Mouse (Mus musculus) Patski (cell line): ENCODE measurements around the gene Exoc3l. TPM values are rescaled to one million over a fixed set of nuclear protein-coding genes. Genes with fewer than 3 reads are reported as not detected.

ENCODE experiments used
- ATAC-seq: fragments of 100-300 bp; one replicate; pipeline ENCODE4 v1.8.0; 2021
- CTCF ChIA-PET: fragments of 350-600 bp; sonication (Branson Sonifier 250); formaldehyde crosslinking; loops from one replicate; lab custom pipeline; 2022; ENCODE audit warnings: inconsistent platforms; lab: Charles Lee
- POLR2A ChIA-PET: fragments of 350-600 bp; sonication (Branson Sonifier 250); formaldehyde crosslinking; loops from one replicate; lab custom pipeline; 2022; ENCODE audit warnings: antibody characterized with exemption, inconsistent platforms; lab: Charles Lee
- DNase-seq: peaks from one replicate; pipeline ENCODE4 v3.0.0-alpha.2; 2011; ENCODE audit warnings: low read depth, low spot score
- H3K27me3 ChIP-seq: fragments of 371-371 bp; one replicate; pipeline ENCODE4 v1.5.1; 2021
- CTCF ChIP-seq: fragments of 100-300 bp; IDR thresholded peaks from one replicate; pipeline ENCODE4 v1.5.1; 2021
- in situ Hi-C: fragments of 300-500 bp; cut with MboI; formaldehyde crosslinking; loops from 3 replicates; pipeline ENCODE4 v1.11.1; 2018; ENCODE audit warnings: low pct_unique_long_range_greater_than_20kb, mixed read lengths
- polyA plus RNA-seq: library from polyadenylated mRNA; unstranded; gene quantifications from one replicate; pipeline ENCODE4 v1.2.3, GENCODE M21; 2021

The Exoc3l gene
- polyA plus RNA-seq, 1 experiment from 2014 or later = 2.4 TPM

- no peak for TF ChIP-seq CTCF
- ATAC-seq (no peak), DNase-seq (no peak)
- ChIA-PET POLR2A (no interaction called here), CTCF (no interaction called here)
- in situ Hi-C loops = no loop called here
- no peaks in the 10 kb centered on the region for H3K27me3 ChIP-seq
Measured at GRCm38 (mm10) chr8:105332523-105332922, 36.6 kb upstream of the Exoc3l start.

GRCm38 (mm10) chr8:105331931-105332330 lies 36.0 kb upstream of the Exoc3l start:
- H3K27me3 ChIP-seq = no peaks in the 10 kb centered on the region
- ATAC-seq = no peak
- ChIA-PET CTCF (no interaction called here), POLR2A (no interaction called here)
- DNase-seq = no peak
- no peak for TF ChIP-seq CTCF
- in situ Hi-C loops = no loop called here

- ATAC-seq (no peak), DNase-seq (no peak)
- H3K27me3 ChIP-seq = no peaks in the 10 kb centered on the region
- TF ChIP-seq CTCF = no peak
- CTCF ChIA-PET = no interaction called here
- in situ Hi-C loops = no loop called here
- POLR2A ChIA-PET = interaction anchor here (0.6 kb wide), 1 partner anchor 528 kb away, joined by 4 read pairs; no protein-coding TSS in a partner anchor
Measured at GRCm38 (mm10) chr8:105331469-105331868, 35.6 kb upstream of the Exoc3l start.

- DNase-seq = no peak
- POLR2A ChIA-PET = interaction anchor here (5.1 kb wide), 1 partner anchor 12 kb away, joined by 52 read pairs; no protein-coding TSS in a partner anchor
- CTCF ChIA-PET = no interaction called here
- TF ChIP-seq CTCF = no peak
- in situ Hi-C loops = no loop called here
- ATAC-seq = no peak
- H3K27me3 ChIP-seq = no peaks in the 10 kb centered on the region
Measured at GRCm38 (mm10) chr8:105330325-105330724, 34.4 kb upstream of the Exoc3l start.

- no peak for TF ChIP-seq CTCF
- in situ Hi-C loops = no loop called here
Measured at GRCm38 (mm10) chr8:105326968-105327367, 31.1 kb upstream of the Exoc3l start.

GRCm38 (mm10) chr8:105326141-105326672 lies 30.3 kb upstream of the Exoc3l start, which contains the start of the genes Lrrc29 and Tmem208:
TSS of gene Lrrc29 (minus strand) at chr8:105326278.
TSS of gene Tmem208 (plus strand) at chr8:105326354.
- no peaks in the 10 kb centered on the region for H3K27me3 ChIP-seq
- ChIA-PET POLR2A (interaction anchor here (1.1 to 5.1 kb wide), 5 partner anchors 16 to 28 kb away, joined by 3 to 52 read pairs (median 7); partner anchors contain the start of genes E2f4, Fhod1 and Slc9a5), CTCF (interaction anchor here (1.3 to 1.8 kb wide), 2 partner anchors 9 to 22 kb away, joined by 3 to 4 read pairs; partner anchors contain the start of genes Fhod1 and Slc9a5)
- DNase-seq = no peak
- ATAC-seq = peak; percentile 88
- no peak for TF ChIP-seq CTCF
- in situ Hi-C loops = no loop called here

More at GRCm38 (mm10) chr8:105326968-105327367, 31.1 kb upstream of the Exoc3l start:
- no peak for ATAC-seq
- no peak for DNase-seq
- CTCF ChIA-PET = interaction anchor here (0.6 to 1.8 kb wide), 6 partner anchors 8 to 25 kb away, joined by 3 to 5 read pairs (median 4); partner anchors contain the start of genes Fhod1 and Slc9a5
- POLR2A ChIA-PET = interaction anchor here (1.1 to 5.1 kb wide), 6 partner anchors 10 to 29 kb away, joined by 3 to 52 read pairs (median 6); partner anchors contain the start of genes E2f4, Fhod1 and Slc9a5
- H3K27me3 ChIP-seq = no peaks in the 10 kb centered on the region

GRCm38 (mm10) chr8:105325641-105326093 lies 29.8 kb upstream of the Exoc3l start:
- CTCF ChIA-PET = interaction anchor here (1.8 kb wide), 1 partner anchor 23 kb away, joined by 4 read pairs; the partner anchor contains the start of genes Fhod1 and Slc9a5
- POLR2A ChIA-PET = no interaction called here
- no peak for TF ChIP-seq CTCF

GRCm38 (mm10) chr8:105323183-105323582 lies 27.3 kb upstream of the Exoc3l start:
- H3K27me3 ChIP-seq = no peaks in the 10 kb centered on the region
- ATAC-seq (no peak), DNase-seq (no peak)
- POLR2A ChIA-PET = interaction anchor here (1.5 kb wide), 1 partner anchor 19 kb away, joined by 5 read pairs; no protein-coding TSS in a partner anchor
- CTCF ChIA-PET = interaction anchor here (1.4 to 1.6 kb wide), 2 partner anchors 11 to 25 kb away, joined by 4 to 6 read pairs; partner anchors contain the start of genes Fhod1 and Slc9a5
- no peak for TF ChIP-seq CTCF
- in situ Hi-C loops = no loop called here

More at GRCm38 (mm10) chr8:105325641-105326093, 29.8 kb upstream of the Exoc3l start:
- ATAC-seq (no peak), DNase-seq (no peak)
- no peaks in the 10 kb centered on the region for H3K27me3 ChIP-seq
- in situ Hi-C loops = no loop called here

- ATAC-seq (no peak), DNase-seq (no peak)
- H3K27me3 ChIP-seq = no peaks in the 10 kb centered on the region
- in situ Hi-C loops = no loop called here
- TF ChIP-seq CTCF = no peak
- ChIA-PET CTCF (no interaction called here), POLR2A (no interaction called here)
Measured at GRCm38 (mm10) chr8:105318662-105319190, 22.8 kb upstream of the Exoc3l start.

GRCm38 (mm10) chr8:105317941-105318340 lies 22.0 kb upstream of the Exoc3l start:
- no peak for TF ChIP-seq CTCF
- no peak for ATAC-seq
- DNase-seq = no peak
- POLR2A ChIA-PET = no interaction called here
- CTCF ChIA-PET = interaction anchor here (1.8 to 1.9 kb wide), 2 partner anchors 10 to 27 kb away, joined by 4 to 5 read pairs; no protein-coding TSS in a partner anchor
- no peaks in the 10 kb centered on the region for H3K27me3 ChIP-seq
- in situ Hi-C loops = no loop called here
